Mouse (Mus musculus) inflammation-experienced regulatory T-cells, adult 16 weeks (primary cell): ENCODE measurements around the gene Arhgap4. TPM values are rescaled to one million over a fixed set of nuclear protein-coding genes. Genes with fewer than 3 reads are reported as not detected.

Experiments
- polyA plus RNA-seq: library from polyadenylated mRNA; unstranded; fragments of 100-300 nt; shearing (Covaris generic); gene quantifications from one replicate; pipeline ENCODE4 v1.2.1, GENCODE M21; 2017

Arhgap4 gene
- polyA plus RNA-seq, result 322 TPM

GRCm38 (mm10) chrX:73921823-73922549 lies at the start of gene Arhgap4, which contains the start of gene Naa10:
Gene Arhgap4, minus strand, starts transcription at chrX:73921870.
Gene Naa10, minus strand, starts transcription at chrX:73921944.

GRCm38 (mm10) chrX:73966248-73967176 lies 44.8 kb upstream of the Arhgap4 start, which contains the start of gene Hcfc1:
Gene Hcfc1, minus strand, starts transcription at chrX:73966357.

DNA sequence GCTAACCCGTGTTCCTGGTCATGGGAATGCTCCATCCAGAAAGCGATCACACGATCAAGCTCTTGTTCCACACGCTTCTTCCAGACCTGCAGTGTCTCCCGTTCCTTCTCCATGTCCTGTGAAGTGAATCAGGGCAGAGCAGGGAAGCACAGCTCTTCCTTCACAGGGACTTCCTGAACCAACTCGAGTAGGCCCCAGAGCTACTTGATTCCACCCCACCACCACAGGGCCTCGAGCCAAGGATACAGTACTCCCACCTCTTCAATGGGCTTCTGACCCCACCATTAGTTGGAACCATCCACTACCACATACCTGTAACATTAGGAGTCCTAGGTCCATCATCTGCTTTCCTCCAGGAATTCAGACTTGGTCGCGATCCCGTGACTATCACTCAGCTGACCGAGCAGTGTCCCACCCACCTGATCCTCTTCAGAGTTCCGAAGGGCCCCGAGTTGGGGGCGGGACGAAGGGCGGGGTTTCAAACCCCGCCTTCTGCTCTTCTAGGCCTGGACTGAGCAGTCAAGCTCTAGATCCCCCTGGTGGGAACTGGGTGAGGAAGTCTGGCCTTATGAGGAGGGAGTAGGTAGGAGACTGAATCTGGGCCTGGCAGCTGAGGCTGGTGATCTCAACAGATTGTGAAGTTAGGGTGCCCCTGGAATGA lies 8.9 kb upstream of the Arhgap4 start, which contains the start of gene Renbp:
Gene Renbp (minus strand): TSS at position 449 of the 661 bp plus-strand sequence.

GRCm38 (mm10) chrX:73895719-73896118 lies 26.0 kb downstream of the Arhgap4 start, which contains the start of gene L1cam:
Gene L1cam, minus strand, starts transcription at chrX:73896105.

DNA sequence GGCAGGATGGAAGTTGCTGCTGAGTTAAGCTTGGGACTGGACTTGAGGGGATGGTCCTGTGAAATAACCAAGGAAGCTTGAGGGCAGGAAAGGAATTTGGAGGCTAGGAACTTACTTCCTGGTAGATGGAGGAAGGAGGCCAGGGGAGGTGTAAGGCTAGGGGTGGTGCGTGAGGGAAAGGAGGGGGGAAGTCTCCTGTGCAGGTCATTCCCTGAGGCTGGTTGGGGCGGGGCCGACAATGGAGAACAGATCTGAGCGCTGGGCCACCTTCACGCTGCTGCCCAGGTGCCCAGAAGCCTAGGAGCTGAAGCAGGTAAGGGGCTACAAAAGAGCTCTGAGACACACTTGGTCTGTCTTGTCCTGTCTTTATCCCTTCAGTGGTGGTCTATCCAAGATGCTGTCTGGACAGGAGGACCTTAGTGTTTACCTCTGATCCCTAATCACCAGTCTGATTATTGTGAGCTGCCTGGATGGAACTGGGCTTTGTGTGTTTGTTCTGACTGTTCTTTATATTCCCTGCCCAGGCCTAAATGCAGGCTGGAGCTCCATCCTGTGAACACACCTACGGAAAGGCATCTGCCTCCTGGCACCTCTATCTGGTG lies 30.0 kb downstream of the Arhgap4 start, which contains the start of gene Avpr2:
Gene Avpr2 (plus strand): TSS at position 552 of the 602 bp plus-strand sequence.

Other genes starting within 250 kb of the Arhgap4 start
- gene Slc6a8, start 248.7 kb downstream of the Arhgap4 start, polyA plus RNA-seq, result 0.63 TPM
- gene Bcap31, start 205.7 kb downstream of the Arhgap4 start, polyA plus RNA-seq, result 307 TPM
- gene Abcd1, start 205.3 kb downstream of the Arhgap4 start, polyA plus RNA-seq, result 48.1 TPM
- 0.06 TPM for gene Plxnb3, start 164.8 kb downstream of the Arhgap4 start, polyA plus RNA-seq
- gene Srpk3, start 147.5 kb downstream of the Arhgap4 start, polyA plus RNA-seq, result 1.6 TPM
- gene Idh3g, start 135.0 kb downstream of the Arhgap4 start, polyA plus RNA-seq, result 226 TPM
- 243 TPM for gene Ssr4, start 134.8 kb downstream of the Arhgap4 start, polyA plus RNA-seq
- gene Pdzd4, start 96.9 kb downstream of the Arhgap4 start, polyA plus RNA-seq, result 0.44 TPM
- 4.2 TPM for gene Avpr2, start 29.8 kb downstream of the Arhgap4 start, polyA plus RNA-seq
- gene L1cam, start 25.8 kb downstream of the Arhgap4 start, polyA plus RNA-seq, result 9.2 TPM
- 224 TPM for gene Naa10, start 74 bp upstream of the Arhgap4 start, polyA plus RNA-seq
- gene Renbp, start 9.0 kb upstream of the Arhgap4 start, polyA plus RNA-seq, result 11.6 TPM
- gene Hcfc1, start 44.5 kb upstream of the Arhgap4 start, polyA plus RNA-seq, result 69.3 TPM
- 38.8 TPM for gene Irak1, start 102.0 kb upstream of the Arhgap4 start, polyA plus RNA-seq
- gene Opn1mw, start 205.6 kb upstream of the Arhgap4 start, polyA plus RNA-seq, result not detected
- gene Mecp2, start 213.5 kb upstream of the Arhgap4 start, polyA plus RNA-seq, result 46.0 TPM
- not detected for gene Tex28, start 246.0 kb upstream of the Arhgap4 start, polyA plus RNA-seq